Mouse (Mus musculus) midbrain, postnatal 0 days (tissue): Measurements from ENCODE around the gene Pnpla8. TPM values are rescaled to one million over a fixed set of nuclear protein-coding genes. Genes with fewer than 3 reads are reported as not detected.

Experiments used
- ATAC-seq: fragments of 200-750 bp; cut with Nextera tagmentation; 2 replicates; pipeline ENCODE4 v1.8.0; 2017; ENCODE audit warnings: moderate number of reproducible peaks, mild to moderate bottlenecking, moderate TSS enrichment, moderate library complexity; ENCODE audit not compliant: low FRiP score
- DNase-seq: peaks from one replicate; pipeline ENCODE4 v3.0.0-alpha.2; 2015; ENCODE audit warnings: low spot score
- H3K27ac ChIP-seq: fragments of 300-500 bp; sonication (generic); 2 replicates; pipeline ENCODE4 v1.5.1; 2014; ENCODE audit warnings: low read depth, mild to moderate bottlenecking, low read length, mixed read lengths
- H3K27me3 ChIP-seq: fragments of 300-500 bp; sonication (generic); 2 replicates; pipeline ENCODE4 v1.6.1; 2014; ENCODE audit warnings: low read length, control low read depth, mixed read lengths; ENCODE audit not compliant: insufficient read depth
- H3K36me3 ChIP-seq: fragments of 300-500 bp; sonication (generic); 2 replicates; pipeline ENCODE4 v1.6.1; 2014; ENCODE audit warnings: low read length, control low read depth, mixed read lengths; ENCODE audit not compliant: insufficient read depth
- H3K4me1 ChIP-seq: fragments of 300-500 bp; sonication (generic); 2 replicates; pipeline ENCODE4 v1.6.1; 2014; ENCODE audit warnings: mild to moderate bottlenecking, control low read depth, antibody characterized with exemption, low read length, mixed read lengths; ENCODE audit not compliant: insufficient read depth
- H3K4me2 ChIP-seq: fragments of 300-500 bp; sonication (generic); 2 replicates; pipeline ENCODE4 v1.6.1; 2014; ENCODE audit warnings: low read depth, mild to moderate bottlenecking, low read length, mixed read lengths; ENCODE audit not compliant: poor library complexity, severe bottlenecking
- H3K4me3 ChIP-seq: fragments of 300-500 bp; sonication (generic); 2 replicates; pipeline ENCODE4 v1.5.1; 2014; ENCODE audit warnings: low read depth, mild to moderate bottlenecking, low read length, moderate library complexity
- H3K9ac ChIP-seq: fragments of 300-500 bp; sonication (generic); replicated peaks from 2 replicates; pipeline ENCODE4 v1.6.1; 2014; ENCODE audit warnings: mild to moderate bottlenecking, low read length, moderate library complexity, mixed read lengths; ENCODE audit not compliant: poor library complexity, severe bottlenecking
- H3K9me3 ChIP-seq: fragments of 300-500 bp; sonication (generic); 2 replicates; pipeline ENCODE4 v1.6.1; 2016; ENCODE audit warnings: low read length, control low read depth
- CTCF ChIP-seq: IDR thresholded peaks from 2 replicates; pipeline ENCODE4 v1.5.1; 2016; ENCODE audit warnings: antibody characterized with exemption, mild to moderate bottlenecking
- WGBS: fragments of 180-500 bp; shearing (Covaris S2); extraction: QIAGEN DNeasy Blood & Tissue Kit; methylation state at CpG from one replicate; pipeline ENCODE4 v1.1.7; 2014; 5-methylcytosine and 5-hydroxymethylcytosine counted together
- microRNA-seq: library from miRNA; unstranded; fragments of <30 nt; microRNA quantifications from one replicate; pipeline ENCODE4, GENCODE M21; 2016; ENCODE audit warnings: borderline number of aligned reads
- polyA plus RNA-seq: library from polyadenylated mRNA; unstranded; fragments of >200 nt; fragmentation: Nextera tagmentation; extraction: Ambion mirVana; gene quantifications from 2 replicates; pipeline ENCODE4 v1.2.1, GENCODE M21; 2015
- total RNA-seq: library from RNA; depleted of rRNA; stranded (reverse); fragments of >200 nt; gene quantifications from 2 replicates; pipeline ENCODE4 v1.2.3, GENCODE M21; 2014; rRNA removed

Pnpla8 gene
- total and polyA plus RNA-seq, 2 experiments from 2014 or later = 75.8 to 125 TPM

DNA sequence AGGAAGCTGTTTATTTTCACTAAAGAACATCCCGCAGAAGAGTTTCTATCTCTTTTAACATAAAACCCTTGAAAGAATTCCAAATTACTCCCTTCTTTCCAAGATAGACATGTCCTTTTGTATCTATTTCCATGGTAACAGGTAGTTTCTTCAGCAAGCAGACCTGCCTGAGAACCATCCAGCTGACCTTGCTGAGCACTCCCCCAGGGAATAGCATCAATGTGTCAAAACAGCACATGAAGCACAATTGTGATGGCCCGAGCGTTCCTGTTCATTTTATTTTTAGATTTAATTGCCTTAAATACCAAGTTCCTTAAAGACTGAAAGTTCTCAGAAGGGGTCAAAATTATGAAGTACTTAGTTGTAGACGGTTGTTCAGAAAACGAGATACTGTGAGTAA, 124.1 kb downstream of the Pnpla8 start:
- ATAC-seq = no peak
- no peaks in the 10 kb centered on the region for H3K36me3 ChIP-seq
- no peak overlapping the region for H3K4me3 ChIP-seq
- H3K9me3 ChIP-seq = no peaks in the 10 kb centered on the region
- TF ChIP-seq CTCF = no peak
- H3K27ac ChIP-seq = no peak overlapping the region
- no peak overlapping the region for H3K4me2 ChIP-seq
- 28% methylated on average over 5 of the region's 5 CpGs for WGBS
- H3K4me1 ChIP-seq = peaks cover 3% of the 10 kb centered on the region; the same call in 1 of the 2 replicates
- no peaks in the 10 kb centered on the region for H3K27me3 ChIP-seq
- no peak for DNase-seq
- H3K9ac ChIP-seq = no peak overlapping the region

DNA sequence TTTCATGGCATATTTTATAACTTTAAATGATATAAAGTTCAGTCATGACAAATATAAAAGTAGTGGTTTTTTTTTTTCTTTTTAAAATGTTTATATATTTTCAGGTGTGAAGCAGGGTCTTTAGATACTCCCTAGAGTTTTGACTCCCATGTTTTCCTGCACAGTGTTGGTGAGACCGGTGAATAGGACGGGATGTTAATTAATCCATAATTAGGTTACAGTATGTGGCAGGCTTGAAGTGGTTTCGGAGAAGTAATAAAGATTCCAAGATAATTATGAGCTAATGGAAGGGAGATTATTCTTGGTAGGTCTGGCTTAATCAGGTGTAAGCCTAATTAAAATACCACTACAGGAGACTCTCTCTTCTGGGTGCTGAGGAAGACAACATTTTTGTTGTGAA, 125.0 kb downstream of the Pnpla8 start:
- no peaks in the 10 kb centered on the region for H3K36me3 ChIP-seq
- no peaks in the 10 kb centered on the region for H3K27me3 ChIP-seq
- H3K27ac ChIP-seq = no peak overlapping the region
- H3K4me1 ChIP-seq = peaks cover 3% of the 10 kb centered on the region; the same call in 1 of the 2 replicates
- H3K9ac ChIP-seq = no peak overlapping the region
- DNase-seq (no peak), ATAC-seq (no peak)
- no peaks in the 10 kb centered on the region for H3K9me3 ChIP-seq
- no peak overlapping the region for H3K4me3 ChIP-seq
- no peak overlapping the region for H3K4me2 ChIP-seq
- no peak for TF ChIP-seq CTCF
- WGBS = 57% methylated on average over 3 of the region's 3 CpGs

DNA sequence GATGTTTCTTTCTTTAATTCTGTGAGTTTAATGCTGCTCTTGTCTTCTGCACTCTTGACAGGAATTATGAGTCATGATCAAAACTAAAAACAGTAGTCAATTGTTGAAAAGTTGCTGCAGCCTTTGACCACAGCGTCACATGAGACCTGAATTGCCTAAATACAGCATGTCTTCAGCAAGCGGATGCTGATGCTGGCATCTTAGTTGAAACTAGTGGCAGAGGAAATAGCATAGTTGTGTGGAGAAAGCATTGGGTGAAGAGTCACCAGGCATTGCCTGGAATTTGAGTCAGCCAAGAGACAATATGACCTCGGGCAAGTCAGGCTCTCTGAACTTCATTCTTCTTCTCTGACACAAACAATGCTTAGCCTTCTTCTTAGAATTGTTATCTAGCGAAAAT, 133.9 kb downstream of the Pnpla8 start:
- Histone ChIP-seq H3K9ac (no peak overlapping the region), H3K36me3 (no peaks in the 10 kb centered on the region)
- TF ChIP-seq CTCF = no peak

DNA sequence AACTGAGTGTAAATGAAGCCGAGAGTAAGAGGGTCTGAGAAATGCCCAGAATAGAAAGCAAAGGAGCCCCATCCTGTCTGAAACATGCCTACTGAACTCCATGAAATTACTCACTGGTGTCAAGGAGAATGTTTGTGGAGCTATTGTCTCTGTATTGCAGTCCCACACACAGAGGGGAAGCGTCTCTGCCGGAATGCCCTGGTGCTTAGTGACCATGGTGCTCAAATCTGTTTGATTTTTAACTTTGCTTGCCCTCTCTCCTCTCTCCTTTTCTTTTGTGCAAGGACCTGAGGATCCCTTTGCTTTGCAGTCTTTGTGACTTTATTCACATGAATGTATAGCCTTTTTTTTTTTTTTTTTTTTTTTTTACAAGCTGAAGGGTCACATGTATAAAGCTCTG, 136.3 kb downstream of the Pnpla8 start:
- H3K9me3 ChIP-seq = no peaks in the 10 kb centered on the region
- no peak overlapping the region for H3K27ac ChIP-seq
- TF ChIP-seq CTCF = no peak
- no peak overlapping the region for H3K9ac ChIP-seq
- DNase-seq = no peak
- no peak overlapping the region for H3K4me2 ChIP-seq
- H3K27me3 ChIP-seq = no peaks in the 10 kb centered on the region
- H3K36me3 ChIP-seq = no peaks in the 10 kb centered on the region
- 13% methylated on average over 3 of the region's 3 CpGs for WGBS
- H3K4me3 ChIP-seq = no peak overlapping the region
- no peaks in the 10 kb centered on the region for H3K4me1 ChIP-seq
- no peak for ATAC-seq

More for the DNA sequence above, 133.9 kb downstream of the Pnpla8 start:
- 95% methylated on average over 4 of the region's 4 CpGs for WGBS
- DNase-seq = no peak
- no peaks in the 10 kb centered on the region for H3K9me3 ChIP-seq
- H3K4me3 ChIP-seq = no peak overlapping the region
- no peak for ATAC-seq
- H3K27ac ChIP-seq = no peak overlapping the region
- H3K4me2 ChIP-seq = no peak overlapping the region
- no peaks in the 10 kb centered on the region for H3K27me3 ChIP-seq
- no peaks in the 10 kb centered on the region for H3K4me1 ChIP-seq

DNA sequence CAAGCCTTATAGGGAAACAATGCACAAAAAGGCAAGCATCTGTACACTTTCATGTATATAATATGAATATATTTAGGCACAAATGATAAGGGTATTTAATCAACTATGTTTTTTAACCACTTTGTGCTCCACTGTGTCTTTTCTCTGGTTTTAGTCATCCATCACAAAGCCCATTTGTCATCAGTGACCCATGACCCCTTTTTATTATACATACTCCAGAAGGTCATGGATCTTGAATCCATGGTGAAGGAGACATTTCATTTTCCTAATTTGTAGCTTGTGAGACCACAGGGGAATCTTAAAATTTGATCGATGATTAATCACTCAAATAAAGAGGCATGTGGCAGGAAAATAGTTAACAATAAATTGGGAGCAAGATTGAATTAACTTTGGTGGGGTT, 136.7 kb downstream of the Pnpla8 start:
- Histone ChIP-seq H3K36me3 (no peaks in the 10 kb centered on the region), H3K27me3 (no peaks in the 10 kb centered on the region), H3K4me3 (no peak overlapping the region), H3K9me3 (no peaks in the 10 kb centered on the region), H3K9ac (no peak overlapping the region), H3K4me2 (no peak overlapping the region), H3K4me1 (no peaks in the 10 kb centered on the region), H3K27ac (no peak overlapping the region)
- no peak for TF ChIP-seq CTCF
- no peak for ATAC-seq
- 16% methylated on average over 1 of the region's 1 CpGs for WGBS
- DNase-seq = no peak

DNA sequence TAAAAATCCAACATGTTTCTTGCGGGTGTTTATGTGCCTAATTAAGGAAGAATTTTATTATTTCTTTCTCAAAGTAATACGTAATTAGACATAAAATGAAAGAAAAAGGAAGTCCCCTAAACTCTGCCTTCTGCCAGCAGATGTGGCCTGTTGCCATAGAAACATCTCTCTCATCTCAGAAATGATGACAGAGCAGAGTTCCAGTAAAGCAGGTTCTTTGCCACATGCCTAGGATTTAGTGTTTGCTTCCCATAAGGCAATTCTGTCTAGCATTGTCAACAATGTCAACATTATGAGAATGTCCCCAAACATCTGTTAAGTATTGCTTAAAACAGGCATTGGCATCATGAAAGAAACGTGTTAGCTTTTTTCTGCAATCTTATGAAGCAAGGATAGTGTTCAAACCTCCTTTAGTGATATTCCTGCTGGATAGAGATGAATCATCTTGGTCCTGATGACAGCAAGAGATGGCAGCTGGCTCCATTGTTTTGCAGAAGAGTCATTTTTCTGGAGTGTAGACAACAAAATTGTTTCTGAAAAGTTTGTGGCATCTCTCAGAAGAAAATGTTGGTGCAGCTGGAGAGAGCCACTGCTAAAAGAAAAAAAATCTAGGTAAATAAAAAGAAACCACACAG, 150.0 kb downstream of the Pnpla8 start:
- 42% methylated on average over 3 of the region's 3 CpGs for WGBS
- no peaks in the 10 kb centered on the region for H3K27me3 ChIP-seq
- peak; percentile 52 for DNase-seq

More for the DNA sequence above, 150.0 kb downstream of the Pnpla8 start:
- no peak; the same call in 1 of the 2 replicates for ATAC-seq
- Histone ChIP-seq H3K9ac (no peak overlapping the region), H3K4me2 (no peak overlapping the region), H3K9me3 (no peaks in the 10 kb centered on the region), H3K4me3 (no peak overlapping the region), H3K36me3 (no peaks in the 10 kb centered on the region), H3K4me1 (0 out of 2 replicates have a peak, but pooled peaks cover 12% of the 10 kb centered on the region), H3K27ac (no peak overlapping the region)
- no peak for TF ChIP-seq CTCF

Small RNA genes within 50 kb of the gene (microRNA-seq; reads per million reads assigned to microRNA genes)
- not detected for gene Mir5627

Other genes with a start within 250 kb of the Pnpla8 start
- gene Dnajb9, start 11.0 kb upstream of the Pnpla8 start, total RNA-seq = 19.3 and 28.9 TPM in 2 replicates
- gene Dnajb9, start 11.0 kb upstream of the Pnpla8 start, polyA plus RNA-seq = 34.5 and 35.1 TPM in 2 replicates
- gene Nrcam, start 107.5 kb downstream of the Pnpla8 start, total RNA-seq = 173 and 193 TPM in 2 replicates
- gene Nrcam, start 107.5 kb downstream of the Pnpla8 start, polyA plus RNA-seq = 95.3 and 109 TPM in 2 replicates